Mouse (Mus musculus): ENCODE measurements around the gene Umodl1.

Gene Umodl1

DNA sequence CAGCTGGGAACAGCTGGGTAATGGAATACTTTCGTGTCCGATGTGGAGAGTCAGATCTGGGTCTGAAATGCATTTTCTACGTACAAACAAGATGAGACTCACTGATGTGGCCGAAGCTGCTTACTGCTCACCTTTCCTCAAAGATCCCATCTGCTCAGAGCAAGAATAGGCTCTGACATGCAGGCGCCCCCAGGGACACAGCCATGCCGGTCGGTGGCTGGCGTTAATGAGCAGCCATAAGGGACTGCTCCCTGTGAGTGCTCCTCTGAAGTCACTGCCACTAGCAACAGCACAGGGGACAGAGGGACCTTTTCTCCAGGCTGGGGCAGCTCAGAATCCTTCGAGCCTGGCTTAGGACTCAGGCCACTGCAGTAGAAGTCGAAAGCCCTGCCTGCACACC is at the start of gene Umodl1:
TSS of gene Umodl1 (plus strand) at position 301 of the 400 bp plus-strand sequence.
- DNase-seq (ENCODE audit: low spot score) = no peak

DNA sequence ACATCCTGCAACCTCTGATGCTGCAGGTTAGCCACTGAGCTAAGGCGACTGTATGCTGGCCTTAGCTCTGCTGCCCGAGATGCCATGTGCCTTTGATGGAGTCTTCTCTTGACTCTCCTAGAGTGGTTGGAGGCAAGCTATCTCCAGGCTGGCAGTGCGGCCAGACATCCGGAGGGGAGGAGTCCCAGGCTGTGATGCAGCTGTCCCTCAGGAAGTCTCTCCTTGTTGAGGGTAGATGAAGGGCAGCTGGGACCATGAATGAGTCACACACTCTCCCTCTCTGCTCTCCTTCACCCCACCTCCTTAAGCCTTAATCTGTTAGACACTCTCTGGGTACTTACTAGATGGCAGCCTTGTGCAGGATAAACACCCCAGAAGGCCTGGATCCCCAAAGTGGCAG is 46.9 kb upstream of the Umodl1 start:
- DNase-seq (ENCODE audit: low spot score) = no peak

DNA sequence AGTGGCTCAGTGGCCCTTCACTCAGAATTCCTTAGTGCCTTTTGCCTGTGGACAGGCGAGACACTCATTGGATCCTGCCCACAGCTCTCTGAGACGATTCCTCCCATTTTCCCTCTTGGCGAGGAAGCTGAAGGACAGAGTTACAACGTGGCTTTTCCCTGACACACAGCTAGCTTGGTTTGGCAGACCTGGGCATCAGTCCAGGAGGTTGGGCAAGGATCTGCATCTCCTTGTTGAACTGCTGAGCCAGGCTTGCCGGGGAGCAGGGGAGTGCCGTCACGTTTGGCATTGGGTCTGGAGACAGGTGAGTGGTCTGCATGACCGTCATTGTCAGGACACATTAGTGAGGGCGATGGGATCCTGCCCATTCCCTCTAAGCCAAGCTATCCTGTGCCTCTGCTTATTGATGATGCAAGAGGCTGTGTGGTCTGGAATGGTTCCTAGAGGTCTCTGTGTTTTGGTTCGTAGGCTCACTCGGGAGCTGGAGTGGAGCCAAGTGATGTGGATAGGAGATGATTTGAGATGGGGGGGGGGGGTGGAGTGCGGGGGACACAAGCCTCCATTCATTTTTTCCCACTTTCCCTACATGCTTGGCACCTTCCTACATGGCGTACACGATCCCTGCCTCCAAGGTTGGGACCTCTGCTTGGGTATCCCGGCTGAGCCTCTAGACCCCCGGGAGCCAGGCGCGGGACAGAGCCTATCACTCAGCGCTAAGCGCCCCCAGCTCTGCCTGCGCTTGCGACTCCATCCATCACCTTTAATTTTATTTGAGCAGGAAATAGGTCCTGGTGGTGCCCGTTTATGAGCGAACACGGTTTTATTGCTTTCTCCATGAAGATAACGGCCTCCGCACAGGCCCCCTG is 43.3 kb upstream of the Umodl1 start:
- DNase-seq (ENCODE audit: low spot score) = no peak

DNA sequence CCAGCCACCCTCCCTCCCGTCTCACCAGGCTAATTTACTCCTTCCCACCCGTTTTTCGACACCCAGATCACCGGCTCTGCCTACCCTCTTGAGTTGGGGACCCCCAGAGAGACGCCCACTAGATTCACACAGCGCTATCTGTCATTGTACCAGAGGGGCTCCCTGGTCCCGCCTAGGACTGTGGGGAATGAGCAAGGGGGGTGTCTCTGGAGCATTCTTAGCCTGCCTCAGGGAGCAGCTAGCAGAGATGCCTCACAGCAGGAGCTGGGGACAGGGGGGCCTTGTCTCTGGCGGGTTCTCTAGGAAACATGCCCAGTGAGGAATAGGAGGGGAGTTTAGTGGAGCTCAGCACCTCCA is 42.7 kb upstream of the Umodl1 start:
- DNase-seq (ENCODE audit: low spot score) = no peak

DNA sequence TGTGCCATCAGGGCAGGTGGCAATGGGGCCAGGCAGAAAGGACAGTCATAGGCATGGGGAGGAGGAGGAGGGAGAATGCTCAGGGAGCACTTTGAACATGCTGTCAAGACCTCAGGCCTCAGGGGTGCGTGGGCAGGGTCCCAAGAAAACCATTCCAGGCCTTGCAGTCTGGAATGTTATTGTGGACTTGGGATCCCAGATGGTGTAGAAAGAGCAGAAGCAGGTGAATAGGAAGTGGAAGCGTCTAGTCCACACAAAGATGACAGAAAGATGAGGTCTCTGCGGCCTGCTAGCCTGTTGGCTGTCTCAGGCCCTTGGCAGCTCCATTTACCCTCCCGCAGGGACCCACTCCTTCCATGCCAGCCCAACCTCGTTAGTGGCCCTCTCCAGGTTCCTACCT is 41.9 kb upstream of the Umodl1 start:
- DNase-seq (ENCODE audit: low spot score) = no peak

DNA sequence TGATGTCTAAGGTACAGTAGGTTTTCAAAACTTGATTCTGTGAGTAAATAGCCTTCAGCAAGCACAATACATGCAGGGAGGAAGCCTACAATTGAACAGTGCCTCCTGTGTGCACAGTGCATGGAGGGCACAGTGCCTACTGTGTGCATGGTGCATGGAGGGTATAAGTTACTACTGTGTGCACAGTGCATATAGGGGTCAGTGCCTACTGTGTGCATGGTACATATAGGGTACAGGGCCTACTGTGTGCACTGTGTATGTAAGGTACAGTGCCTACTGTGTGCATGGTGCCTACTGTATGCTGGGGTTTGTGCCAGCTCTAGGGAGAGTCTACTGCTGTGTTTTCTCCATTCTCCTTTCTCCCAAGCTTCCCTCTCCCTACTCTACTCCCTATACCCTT is 40.2 kb upstream of the Umodl1 start:
- DNase-seq (ENCODE audit: low spot score) = no peak

DNA sequence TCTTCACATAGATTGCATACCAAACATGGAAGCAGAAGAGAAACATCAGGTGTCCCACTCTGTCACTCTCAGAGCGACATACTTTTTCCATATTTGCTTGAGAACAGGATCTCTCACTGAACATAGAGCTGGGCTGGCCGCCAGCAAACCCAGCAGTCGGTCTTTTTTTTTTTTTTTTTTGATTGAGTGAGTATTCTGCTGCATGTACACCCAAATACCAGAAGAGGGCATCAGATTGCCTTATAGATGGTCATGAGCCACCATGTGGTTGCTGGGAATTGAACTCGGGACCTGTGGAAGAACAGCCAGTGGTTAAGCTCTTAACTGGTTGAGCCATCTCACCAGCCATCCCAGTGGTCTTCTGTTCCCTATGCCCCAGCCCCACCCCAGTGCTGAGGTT is 30.9 kb upstream of the Umodl1 start:
- DNase-seq (ENCODE audit: low spot score) = no peak

DNA sequence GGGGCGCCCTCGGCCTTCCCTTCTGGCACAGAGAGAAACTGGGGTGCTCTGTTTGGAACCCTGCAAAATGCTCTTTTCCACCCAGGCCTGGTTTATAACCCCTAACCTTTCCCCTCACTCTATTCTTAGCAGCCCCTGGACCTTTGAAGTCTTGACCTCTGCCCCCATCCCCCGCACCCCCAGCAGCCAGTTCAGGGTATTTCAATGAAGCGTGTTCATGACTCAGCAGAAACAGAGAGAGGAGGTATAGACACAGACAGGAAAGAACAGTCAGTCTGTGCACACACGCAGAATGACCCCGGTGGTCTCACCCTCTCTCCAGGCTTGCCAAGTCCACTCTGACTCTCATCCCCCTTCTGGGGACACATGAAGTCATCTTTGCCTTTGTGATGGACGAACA is 23.6 kb upstream of the Umodl1 start:
- no peak for DNase-seq (ENCODE audit: low spot score)

DNA sequence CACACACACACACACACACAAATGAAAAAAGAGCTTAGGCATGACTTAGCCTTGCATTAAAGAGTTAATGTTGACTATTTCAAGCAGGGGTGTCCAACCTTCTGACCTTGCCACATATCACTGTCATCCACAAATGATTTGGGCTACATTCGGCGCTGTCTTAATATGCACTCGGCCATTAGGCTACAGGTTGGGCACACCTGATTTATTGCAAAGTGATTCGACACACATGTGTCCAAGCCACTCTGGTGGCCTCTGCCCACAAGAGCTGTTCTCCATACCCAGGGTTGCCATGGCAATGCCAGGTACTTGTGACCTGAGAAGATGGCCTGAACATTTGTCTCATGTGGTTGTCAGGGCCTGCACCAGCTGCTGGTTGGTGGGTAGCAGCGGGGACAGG is 21.6 kb upstream of the Umodl1 start:
- DNase-seq (ENCODE audit: low spot score) = no peak

DNA sequence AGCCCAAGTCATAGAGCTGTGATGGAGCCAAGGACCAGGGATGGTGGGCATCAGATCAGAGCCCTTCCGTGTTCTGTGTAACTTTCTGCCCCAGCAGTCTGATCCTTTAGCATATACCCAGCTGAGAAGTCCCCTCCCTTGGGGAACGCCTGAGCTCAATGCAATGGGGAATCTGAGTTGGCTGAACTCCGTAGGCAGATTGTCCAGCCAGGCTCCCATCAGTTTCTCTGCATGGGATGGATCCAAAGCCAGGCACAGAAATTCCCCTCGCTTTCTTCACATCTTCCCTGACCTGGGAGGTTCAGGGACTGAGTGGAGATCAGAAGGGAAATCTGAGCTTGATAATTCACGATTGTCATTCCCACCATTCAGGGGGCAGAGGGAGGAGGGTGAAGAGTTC is 19.1 kb upstream of the Umodl1 start:
- no peak for DNase-seq (ENCODE audit: low spot score)

DNA sequence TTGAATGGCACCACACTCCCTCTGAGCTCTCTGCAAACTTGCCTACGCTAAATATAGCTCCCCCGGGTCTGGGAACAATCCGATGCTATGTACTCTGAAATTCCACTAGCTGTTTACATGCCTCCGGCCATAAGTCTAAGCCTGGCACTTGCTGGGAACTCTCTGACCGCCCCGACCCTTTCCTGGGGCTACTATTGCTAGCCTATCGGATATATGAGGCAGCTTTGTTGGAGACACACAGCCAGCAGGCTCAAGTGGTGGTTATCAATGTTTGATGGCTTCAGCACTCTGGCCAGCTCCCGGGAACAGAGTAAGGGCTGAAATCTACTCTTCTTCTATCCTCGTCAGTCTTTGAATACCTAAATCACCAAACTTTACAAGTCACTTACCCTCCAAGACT is 15.9 kb upstream of the Umodl1 start:
- DNase-seq (ENCODE audit: low spot score) = no peak

DNA sequence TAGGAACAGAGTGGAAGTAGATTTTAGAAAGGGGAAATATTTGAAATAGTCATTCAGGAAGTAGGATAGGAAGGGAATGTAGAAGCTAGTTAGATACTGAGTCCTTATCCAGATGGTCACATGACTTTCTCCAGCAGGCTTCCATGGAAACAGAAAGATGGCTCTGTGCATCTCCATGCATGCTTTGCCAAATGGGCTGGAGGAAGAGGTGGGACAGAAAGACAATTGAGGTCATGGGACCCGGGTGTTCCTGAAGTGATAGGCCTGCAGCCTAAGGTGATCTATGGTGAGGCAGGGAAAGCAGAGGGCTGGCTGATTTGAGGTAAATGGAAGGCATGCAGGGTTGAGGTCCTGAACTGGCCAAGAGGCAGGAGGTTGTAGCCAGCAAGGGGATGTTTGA is 6.1 kb upstream of the Umodl1 start:
- no peak for DNase-seq (ENCODE audit: low spot score)

DNA sequence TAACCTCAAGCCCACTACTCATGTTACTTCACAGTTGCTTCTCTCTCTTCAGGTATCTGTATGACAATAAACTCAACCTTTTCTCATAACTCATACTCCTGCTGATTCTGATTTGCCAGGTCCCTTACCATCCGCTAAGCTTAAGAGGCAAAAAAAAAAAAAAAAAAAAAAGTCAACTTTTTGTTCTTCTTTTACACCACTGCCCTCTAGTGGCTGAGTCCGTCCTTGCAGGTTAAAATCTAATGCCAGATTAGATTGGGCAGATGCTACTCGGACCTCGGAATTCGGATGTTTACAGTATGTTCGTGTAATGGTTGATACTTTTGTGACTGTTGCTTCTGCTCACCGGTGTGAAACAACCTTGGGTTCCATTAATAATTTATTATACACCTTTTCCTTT is 3.7 kb upstream of the Umodl1 start:
- DNase-seq (ENCODE audit: low spot score) = peak; percentile 47

DNA sequence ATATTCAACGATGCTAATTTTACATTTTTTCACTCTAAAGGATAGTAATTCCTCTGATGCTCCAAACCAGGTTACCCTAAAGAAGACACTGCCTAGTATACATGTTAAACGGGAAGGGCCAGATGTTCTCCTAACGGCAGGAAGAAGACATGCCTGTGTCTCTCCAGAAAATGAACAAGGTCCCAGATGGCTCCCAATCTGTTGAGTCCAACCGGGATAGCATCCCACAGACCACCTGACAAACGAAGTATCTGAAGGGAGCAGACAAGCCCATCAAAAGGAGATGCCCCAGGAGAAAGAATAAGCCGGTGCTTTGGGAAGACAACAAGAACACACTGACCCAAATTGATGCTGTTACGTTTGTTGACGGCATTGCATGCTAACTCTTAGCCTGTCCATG is 2.8 kb upstream of the Umodl1 start:
- no peak for DNase-seq (ENCODE audit: low spot score)

DNA sequence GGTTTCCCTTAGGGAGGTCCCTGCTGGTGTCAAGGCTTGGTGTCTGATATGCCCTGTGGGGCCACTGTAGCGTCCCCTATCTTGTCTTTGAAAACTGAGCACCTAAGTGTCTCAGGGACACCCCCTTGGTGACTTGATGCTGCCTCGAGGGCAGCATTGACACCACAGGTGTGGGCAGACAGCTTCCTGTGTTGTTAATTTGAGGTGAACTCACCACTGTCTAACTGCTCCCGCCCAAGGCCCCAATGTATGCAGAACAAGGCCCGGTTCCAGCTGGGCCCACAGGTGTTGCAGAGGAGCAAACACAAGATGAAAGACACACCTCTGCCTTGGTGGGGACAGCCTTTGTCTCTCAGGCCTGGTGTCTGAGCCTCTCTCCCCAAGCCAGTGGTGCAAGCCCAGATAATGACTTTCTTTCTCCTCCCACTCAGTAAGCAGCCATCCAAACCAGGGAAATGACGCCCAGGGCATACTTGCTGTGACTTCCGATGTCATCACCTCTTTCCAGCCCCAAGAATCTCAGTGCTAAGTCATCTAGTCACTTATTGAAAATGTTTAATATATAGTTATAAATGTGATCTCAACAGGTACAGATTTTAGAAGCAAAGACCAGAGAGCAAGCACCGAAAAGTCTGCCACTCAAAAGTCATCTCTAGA is 7.6 kb downstream of the Umodl1 start:
- DNase-seq (ENCODE audit: low spot score) = no peak

DNA sequence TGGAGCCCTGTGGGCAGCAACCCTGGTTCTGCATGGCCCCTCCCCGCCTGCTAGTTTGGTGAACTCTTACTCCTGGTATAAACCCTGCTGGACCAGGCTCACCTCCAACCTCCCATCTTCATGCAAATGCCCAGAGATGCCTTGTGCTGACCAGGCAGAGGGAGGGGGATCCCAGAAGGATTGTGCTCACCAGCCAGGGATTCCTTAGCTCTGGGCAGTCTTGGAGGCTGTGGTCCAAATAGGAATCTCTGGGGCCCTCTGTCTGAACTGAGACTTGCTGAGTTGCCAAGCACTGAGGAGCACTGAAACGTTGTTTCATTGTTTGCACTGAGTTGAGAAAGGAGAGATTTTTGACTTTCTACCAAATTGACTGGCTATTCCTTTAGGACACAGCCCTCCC is 8.4 kb downstream of the Umodl1 start:
- no peak for DNase-seq (ENCODE audit: low spot score)

DNA sequence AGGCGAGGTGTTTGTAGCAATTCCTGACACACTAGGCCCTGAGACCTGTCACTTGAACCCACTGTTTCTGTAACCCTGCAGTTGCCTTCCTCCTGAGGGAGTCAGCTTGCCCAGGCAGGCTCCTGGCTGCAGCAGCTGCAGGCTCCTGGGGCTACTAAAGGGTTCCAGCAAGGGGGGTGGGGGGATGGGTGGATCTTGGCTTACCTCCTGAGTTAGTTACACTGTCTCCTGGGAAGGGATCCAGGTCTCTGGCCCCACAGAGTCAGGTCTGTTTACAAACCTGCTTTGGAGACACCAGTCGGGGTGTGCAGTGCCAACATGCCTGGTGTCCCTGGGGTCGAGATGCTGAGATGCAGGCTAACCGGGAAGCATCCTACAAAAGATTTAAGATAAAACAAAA is 15.5 kb downstream of the Umodl1 start:
- DNase-seq (ENCODE audit: low spot score) = no peak

DNA sequence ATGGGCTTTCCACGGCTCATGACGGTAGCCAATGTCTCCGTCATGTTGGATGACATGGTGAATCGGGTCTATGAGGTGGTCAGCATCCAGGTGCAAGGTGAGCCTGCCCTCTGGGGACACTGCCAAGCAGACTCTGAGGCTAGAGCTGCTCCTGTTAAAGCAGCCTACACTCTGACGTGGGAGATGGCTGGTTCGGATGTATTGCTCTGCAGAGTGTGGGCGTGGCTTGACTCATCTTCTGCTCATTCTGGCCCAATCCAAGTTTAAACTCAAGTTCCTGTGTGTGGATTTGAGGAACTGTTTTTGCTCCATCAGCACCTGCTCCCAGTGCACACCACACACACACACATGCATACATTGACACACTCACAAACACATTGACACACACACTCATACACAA is 17.4 kb downstream of the Umodl1 start:
- DNase-seq (ENCODE audit: low spot score) = peak; percentile 38

DNA sequence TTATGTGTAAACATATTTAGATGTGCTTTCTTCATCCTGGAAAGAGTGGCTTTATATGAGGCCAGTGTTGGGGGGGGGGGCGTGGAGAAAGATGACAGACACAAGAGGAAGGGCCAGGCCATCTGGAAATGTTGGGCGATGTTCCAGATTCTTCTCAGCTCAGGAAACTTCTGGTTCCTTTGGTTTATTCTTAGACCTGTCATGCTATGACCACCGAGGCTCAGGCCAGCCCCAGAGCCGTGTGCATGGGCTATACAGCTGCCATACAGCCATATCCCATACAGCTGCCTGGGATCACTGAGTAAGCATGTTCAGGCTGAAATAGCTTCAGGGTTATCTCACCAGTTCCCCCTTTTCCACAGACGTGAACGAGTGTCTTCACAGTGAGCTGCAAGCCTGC is 18.9 kb downstream of the Umodl1 start:
- no peak for DNase-seq (ENCODE audit: low spot score)

DNA sequence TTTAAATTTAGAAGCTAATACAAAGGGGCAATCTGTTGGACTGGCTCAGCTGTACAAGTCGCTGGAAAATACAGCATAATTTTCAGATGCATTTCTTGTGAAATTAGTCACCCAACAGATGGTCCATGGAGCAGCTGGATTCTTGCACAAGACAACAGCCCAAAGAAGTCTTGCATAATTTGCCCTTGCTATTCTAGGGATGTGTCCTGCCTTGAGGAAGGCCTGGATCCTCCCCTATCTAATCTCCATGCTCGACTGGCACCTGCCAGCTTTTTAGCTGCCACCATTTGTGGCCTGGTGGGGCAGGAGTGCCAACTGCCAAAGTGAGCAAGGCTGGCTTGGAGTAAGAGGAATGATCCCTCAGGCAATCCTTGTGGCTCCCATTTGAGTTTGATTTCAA is 22.9 kb downstream of the Umodl1 start:
- no peak for DNase-seq (ENCODE audit: low spot score)

DNA sequence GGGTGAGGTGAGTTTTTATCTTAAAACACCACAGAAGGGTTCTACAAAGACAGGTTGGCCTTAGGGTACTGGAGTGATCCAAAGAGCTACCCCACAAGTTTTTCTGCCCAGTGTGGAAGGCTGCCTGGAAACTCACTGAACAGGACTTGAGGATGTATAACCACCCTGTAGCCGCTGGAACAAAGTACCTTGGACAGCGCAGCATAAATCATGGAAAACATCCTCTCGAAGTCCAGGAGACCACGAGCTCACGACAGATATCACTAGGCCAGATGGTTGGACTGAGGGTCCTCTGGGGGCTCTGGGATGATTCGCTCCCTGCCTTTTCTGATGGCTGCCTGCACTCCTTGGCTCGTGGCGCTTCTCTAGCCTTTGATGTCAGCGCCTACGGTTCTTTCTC is 24.1 kb downstream of the Umodl1 start:
- DNase-seq (ENCODE audit: low spot score) = no peak

DNA sequence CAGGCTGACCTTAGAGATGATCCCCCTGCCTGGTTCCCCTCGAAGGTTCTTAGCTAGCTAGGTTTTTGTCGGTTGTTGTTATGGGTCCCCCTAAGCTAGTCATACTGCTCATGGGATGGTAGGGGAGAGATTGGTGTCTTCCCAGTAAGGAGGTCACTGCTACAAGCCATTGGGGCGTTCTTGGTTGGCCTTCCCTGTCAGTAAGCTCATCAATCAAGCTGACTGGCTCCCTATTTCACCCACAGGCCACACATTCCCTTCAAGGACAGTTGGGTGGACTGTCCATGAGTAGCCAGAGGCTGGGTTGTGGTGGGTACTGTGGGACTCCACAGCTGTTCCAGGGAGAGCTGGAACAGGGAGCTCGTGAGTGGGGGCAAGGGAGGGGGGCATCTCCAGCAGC is 29.1 kb downstream of the Umodl1 start:
- DNase-seq (ENCODE audit: low spot score) = no peak

DNA sequence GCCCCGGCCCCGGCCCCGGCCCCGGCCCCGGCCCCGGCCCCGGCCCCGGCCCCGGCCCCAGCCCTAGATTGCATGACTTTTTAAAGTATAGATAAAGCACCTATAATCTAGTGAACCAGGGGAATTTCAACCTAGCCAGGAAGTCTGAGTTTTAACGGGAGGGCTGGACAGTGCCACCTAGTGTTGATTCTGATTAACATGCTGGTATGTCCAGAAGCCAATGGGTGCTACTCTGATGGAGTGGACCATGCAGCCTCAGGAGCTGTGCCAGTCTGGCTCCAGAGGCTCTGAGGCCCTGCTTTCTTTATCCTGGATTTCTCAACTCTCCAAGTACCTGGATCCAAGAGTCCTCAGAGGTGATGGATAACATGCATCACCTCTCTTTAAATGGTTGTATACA is 35.8 kb downstream of the Umodl1 start:
- DNase-seq (ENCODE audit: low spot score) = no peak

DNA sequence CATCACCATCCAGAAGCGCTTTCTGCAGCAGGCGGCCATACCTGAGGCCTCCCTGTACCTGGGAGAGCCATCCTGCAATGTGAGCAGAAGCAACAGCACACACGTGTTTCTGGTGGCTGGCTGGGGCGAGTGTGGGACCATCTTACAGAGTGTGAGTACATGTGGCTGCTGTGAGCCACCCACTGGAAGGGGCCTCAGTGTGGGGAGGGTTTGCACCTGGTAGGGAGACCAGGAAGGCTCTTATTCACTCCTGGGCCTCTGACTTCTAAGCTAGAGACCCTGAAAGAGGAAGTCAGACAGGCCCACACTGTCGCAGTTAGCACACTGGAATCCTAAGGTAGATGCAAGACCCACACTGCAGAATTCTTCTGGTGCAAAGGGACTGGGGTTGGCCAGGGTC is 41.9 kb downstream of the Umodl1 start:
- no peak for DNase-seq (ENCODE audit: low spot score)
